Mouse (Mus musculus) liver, postnatal 0 days (tissue): ENCODE measurements around the gene Nkpd1.

Experiments
- CTCF ChIP-seq: sonication (generic); IDR thresholded peaks from 2 replicates; pipeline ENCODE4 v1.5.1; 2016; ENCODE audit warnings: antibody characterized with exemption, low read depth
- EP300 ChIP-seq: IDR thresholded peaks from 2 replicates; pipeline ENCODE4 v1.6.1; 2016; ENCODE audit warnings: antibody characterized with exemption, low read depth, mild to moderate bottlenecking

- TF ChIP-seq CTCF = no peak
- no peak for TF ChIP-seq EP300
Measured at GRCm38 (mm10) chr7:19498326-19498725, 19.3 kb upstream of the Nkpd1 start.
